Mouse (Mus musculus): ENCODE measurements at regions not wholly inside any gene's neighbourhood (a gene's known extent, or its start where the extent isn't known, plus 50 kb on each side); places are given as distances from the start of the nearest gene placed in this dataset.
"Not testable (repeated sequence)": the region's sequence is repeated elsewhere in the genome, so short reads cannot be mapped to it uniquely, and the experiment has no call there.

GRCm38 (mm10) chr9:4234796-4235195, 74.5 kb downstream of the Aasdhppt start:
- Histone ChIP-seq H3K27ac (replicated peaks) (no peak overlapping the region), H3K9ac (no peak overlapping the region), H3K4me3 (no peak overlapping the region), H3K27me3 (no peaks in the 10 kb centered on the region), H3K4me2 (no peak overlapping the region), H3K4me1 (replicated peaks) (no peaks in the 10 kb centered on the region), H3K9me3 (no peaks in the 10 kb centered on the region), H3K36me3 (no peaks in the 10 kb centered on the region)
- no peak for ATAC-seq (ENCODE audit: low FRiP score, low read depth)
- 63% methylated on average over 6 of the region's 6 CpGs for WGBS

- not testable (repeated sequence) for ATAC-seq (ENCODE audit: low FRiP score, low read depth)
Measured at GRCm38 (mm10) chr9:4214571-4214970, 94.7 kb downstream of the Aasdhppt start.

GRCm38 (mm10) chr9:4209987-4210476, 99.2 kb downstream of the Aasdhppt start:
- Histone ChIP-seq H3K9me3 (no peaks in the 10 kb centered on the region), H3K4me3 (no peak overlapping the region), H3K4me1 (replicated peaks) (no peaks in the 10 kb centered on the region), H3K36me3 (no peaks in the 10 kb centered on the region), H3K4me2 (no peak overlapping the region), H3K27me3 (no peaks in the 10 kb centered on the region), H3K9ac (no peak overlapping the region), H3K27ac (replicated peaks) (no peak overlapping the region)
- WGBS = 88% methylated on average over 4 of the region's 4 CpGs
- ATAC-seq (ENCODE audit: low FRiP score, low read depth) = no peak

More at GRCm38 (mm10) chr9:4214571-4214970, 94.7 kb downstream of the Aasdhppt start:
- H3K4me1 ChIP-seq (replicated peaks); H3K27me3 ChIP-seq; H3K27ac ChIP-seq (replicated peaks); H3K9ac ChIP-seq; H3K4me2 ChIP-seq; H3K36me3 ChIP-seq; H3K9me3 ChIP-seq; H3K4me3 ChIP-seq: not testable (repeated sequence)
- 68% methylated on average over 1 of the region's 1 CpGs for WGBS

GRCm38 (mm10) chr9:4192737-4193136, 116.5 kb downstream of the Aasdhppt start:
- not testable (repeated sequence) for H3K27ac ChIP-seq (replicated peaks); ATAC-seq (ENCODE audit: low FRiP score, low read depth); H3K27me3 ChIP-seq; H3K9me3 ChIP-seq; H3K4me1 ChIP-seq (replicated peaks); H3K36me3 ChIP-seq; H3K4me2 ChIP-seq; H3K4me3 ChIP-seq; H3K9ac ChIP-seq
- 76% methylated on average over 4 of the region's 4 CpGs for WGBS

DNA sequence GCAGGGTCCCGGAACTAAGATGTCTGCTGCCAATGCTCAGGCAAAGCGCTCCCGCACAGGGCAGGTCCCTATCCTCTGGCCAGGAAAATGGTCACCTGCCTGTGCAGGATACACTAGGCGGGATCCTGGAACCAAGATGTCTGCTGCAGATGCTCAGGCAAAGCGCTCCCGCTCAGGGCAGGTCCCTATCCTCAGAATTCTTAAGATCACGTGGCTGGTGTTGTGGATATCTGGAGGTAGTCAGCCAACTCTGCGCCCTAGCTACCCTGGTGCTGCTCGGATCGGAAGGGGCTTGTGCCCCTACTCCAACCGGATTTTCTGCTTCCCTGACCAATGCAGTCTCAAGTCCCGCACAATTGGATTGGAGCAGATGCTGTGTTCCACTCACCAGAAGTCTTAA, 153.3 kb downstream of the Aasdhppt start:
- WGBS = 88% methylated on average over 12 of the region's 12 CpGs
- not testable (repeated sequence) for H3K4me2 ChIP-seq; H3K4me1 ChIP-seq (replicated peaks); ATAC-seq (ENCODE audit: low FRiP score, low read depth); H3K9ac ChIP-seq; H3K36me3 ChIP-seq; H3K27me3 ChIP-seq; H3K9me3 ChIP-seq; H3K27ac ChIP-seq (replicated peaks); H3K4me3 ChIP-seq

DNA sequence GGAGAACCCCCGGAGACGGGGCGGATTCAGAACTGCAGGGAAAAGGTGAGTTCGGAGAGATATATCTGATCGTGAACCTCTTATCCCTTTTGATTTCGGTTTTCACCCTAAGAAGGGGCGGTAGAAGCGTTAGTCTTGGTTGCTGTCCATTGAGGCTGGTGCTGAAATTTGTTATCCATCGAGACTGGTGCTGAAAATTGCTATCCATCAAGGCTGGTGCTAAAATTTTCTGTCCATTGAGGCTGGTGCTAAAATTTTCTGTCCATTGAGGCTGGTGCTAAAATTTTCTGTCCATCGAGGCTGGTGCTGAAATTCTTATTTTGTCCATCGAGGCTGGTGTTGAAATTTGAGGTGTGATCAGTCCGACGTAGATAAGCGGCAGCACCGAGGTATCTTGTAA, 170.4 kb downstream of the Aasdhppt start:
- H3K4me1 ChIP-seq (replicated peaks); H3K27ac ChIP-seq (replicated peaks); H3K36me3 ChIP-seq; ATAC-seq (ENCODE audit: low FRiP score, low read depth); H3K4me2 ChIP-seq; H3K9me3 ChIP-seq; H3K9ac ChIP-seq; H3K4me3 ChIP-seq; H3K27me3 ChIP-seq: not testable (repeated sequence)
- 58% methylated on average over 15 of the region's 15 CpGs for WGBS

DNA sequence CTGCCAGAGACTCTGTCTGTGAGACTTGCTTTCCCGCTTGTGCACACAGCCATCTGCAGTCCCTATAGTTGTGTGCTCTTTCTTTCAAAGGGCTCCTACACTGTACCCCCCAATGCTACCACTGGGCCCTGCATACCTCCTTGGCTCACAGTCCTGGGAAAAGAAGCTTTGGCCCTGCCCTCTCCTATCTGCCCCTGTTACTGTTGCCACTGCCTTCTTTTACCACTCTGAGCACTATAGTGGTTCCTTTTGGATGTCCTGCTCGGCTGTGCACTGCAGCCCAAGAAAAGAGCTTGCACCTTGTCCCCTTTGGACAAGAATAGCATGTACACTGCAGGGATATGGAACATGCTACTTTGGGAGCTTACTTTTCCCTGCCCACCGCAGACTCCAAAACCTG, 216.8 kb downstream of the Aasdhppt start:
- Histone ChIP-seq H3K9ac (no peak overlapping the region), H3K9me3 (no peaks in the 10 kb centered on the region), H3K4me2 (no peak overlapping the region), H3K36me3 (no peaks in the 10 kb centered on the region), H3K4me3 (no peak overlapping the region), H3K4me1 (replicated peaks) (no peaks in the 10 kb centered on the region), H3K27me3 (no peaks in the 10 kb centered on the region), H3K27ac (replicated peaks) (no peak overlapping the region)
- peak; percentile 48; the same call in 1 of the 2 replicates for ATAC-seq (ENCODE audit: low FRiP score, low read depth)
- 88% methylated on average over 3 of the region's 3 CpGs for WGBS

GRCm38 (mm10) chr9:4082668-4083067, 226.6 kb downstream of the Aasdhppt start:
- not testable (repeated sequence) for H3K4me3 ChIP-seq; H3K9me3 ChIP-seq; H3K4me2 ChIP-seq; H3K36me3 ChIP-seq; H3K27ac ChIP-seq (replicated peaks); ATAC-seq (ENCODE audit: low FRiP score, low read depth); H3K4me1 ChIP-seq (replicated peaks); H3K9ac ChIP-seq; H3K27me3 ChIP-seq
- 58% methylated on average over 4 of the region's 4 CpGs for WGBS

DNA sequence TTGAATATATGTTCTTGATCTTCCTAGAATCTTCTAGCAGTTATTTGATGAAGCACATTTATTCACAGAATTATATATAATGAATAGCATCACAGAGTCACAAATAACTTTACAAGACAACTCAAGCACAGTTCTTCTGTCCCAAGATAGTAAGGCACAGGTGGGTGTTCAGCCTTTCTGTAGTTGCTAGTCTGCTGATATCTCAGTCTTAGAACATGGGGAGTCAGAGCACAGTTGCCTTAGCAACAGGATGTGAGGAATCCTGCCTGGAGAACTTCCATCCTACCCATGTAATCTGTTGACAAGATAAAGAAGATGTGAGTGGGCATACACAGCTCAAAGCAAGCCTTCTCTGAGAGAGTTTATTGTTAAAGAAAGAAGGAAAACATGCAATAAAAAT, 248.2 kb downstream of the Aasdhppt start:
- H3K4me3 ChIP-seq = no peak overlapping the region
- H3K4me1 ChIP-seq (replicated peaks) = no peaks in the 10 kb centered on the region
- no peaks in the 10 kb centered on the region for H3K27me3 ChIP-seq
- ATAC-seq (ENCODE audit: low FRiP score, low read depth) = no peak
- no peaks in the 10 kb centered on the region for H3K9me3 ChIP-seq
- H3K9ac ChIP-seq = no peak overlapping the region
- H3K4me2 ChIP-seq = no peak overlapping the region
- no peak overlapping the region for H3K27ac ChIP-seq (replicated peaks)
- no peaks in the 10 kb centered on the region for H3K36me3 ChIP-seq

DNA sequence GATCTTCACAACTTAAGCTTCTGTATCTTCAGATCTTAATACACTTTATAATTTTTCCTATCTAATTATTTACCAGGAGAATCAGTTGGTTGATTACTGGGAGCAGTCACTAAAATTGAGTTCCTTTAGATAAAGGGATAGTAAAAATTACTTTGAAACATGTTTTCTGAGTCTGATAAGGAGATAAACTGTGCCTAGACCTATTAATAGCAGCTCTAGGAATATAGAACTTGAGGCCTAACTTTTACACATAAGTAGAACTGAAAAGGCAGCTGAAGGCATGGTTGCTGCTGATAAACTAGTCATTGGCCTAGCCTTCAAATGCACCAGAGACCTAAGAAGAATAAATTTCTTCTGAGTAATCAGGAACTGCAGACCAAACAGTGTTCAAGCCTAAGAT, 260.5 kb downstream of the Aasdhppt start:
- Histone ChIP-seq H3K27me3 (no peaks in the 10 kb centered on the region), H3K4me2 (no peak overlapping the region), H3K27ac (replicated peaks) (no peak overlapping the region), H3K4me1 (replicated peaks) (no peaks in the 10 kb centered on the region), H3K4me3 (no peak overlapping the region), H3K9ac (no peak overlapping the region), H3K9me3 (no peaks in the 10 kb centered on the region), H3K36me3 (no peaks in the 10 kb centered on the region)
- no peak for ATAC-seq (ENCODE audit: low FRiP score, low read depth)

DNA sequence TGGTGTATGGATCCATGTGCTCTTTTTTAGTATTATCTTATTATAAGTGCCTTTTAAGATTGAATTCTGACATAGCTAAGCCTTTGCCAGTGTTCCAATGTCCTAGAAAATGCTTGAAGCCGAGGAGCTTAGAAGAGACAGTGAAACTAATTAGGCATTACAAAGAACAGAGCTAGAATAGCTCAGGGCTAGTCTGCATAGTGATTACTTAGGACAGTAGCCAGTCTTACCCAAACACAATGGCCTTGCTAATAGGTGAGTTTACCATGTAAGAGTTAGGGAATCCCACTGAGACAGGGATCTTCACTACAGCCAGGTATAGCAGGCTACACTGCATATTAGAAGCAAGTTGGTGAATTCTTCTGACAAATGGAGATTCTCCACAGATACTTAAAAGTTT, 261.6 kb downstream of the Aasdhppt start:
- ATAC-seq (ENCODE audit: low FRiP score, low read depth); H3K36me3 ChIP-seq: not testable (repeated sequence)
- 9% methylated on average over 1 of the region's 1 CpGs for WGBS

GRCm38 (mm10) chr9:4040871-4041665, 268.2 kb downstream of the Aasdhppt start:
- 89% methylated on average over 1 of the region's 1 CpGs for WGBS
- no peak overlapping the region for H3K9ac ChIP-seq
- no peaks in the 10 kb centered on the region for H3K4me1 ChIP-seq (replicated peaks)

More for the DNA sequence above, 261.6 kb downstream of the Aasdhppt start:
- H3K9ac ChIP-seq; H3K9me3 ChIP-seq; H3K4me3 ChIP-seq; H3K27me3 ChIP-seq; H3K4me2 ChIP-seq; H3K27ac ChIP-seq (replicated peaks); H3K4me1 ChIP-seq (replicated peaks): not testable (repeated sequence)

GRCm38 (mm10) chr9:4027181-4027580, 282.1 kb downstream of the Aasdhppt start:
- not testable (repeated sequence) for H3K9ac ChIP-seq; H3K4me1 ChIP-seq (replicated peaks); H3K4me3 ChIP-seq; H3K36me3 ChIP-seq; H3K9me3 ChIP-seq; H3K4me2 ChIP-seq; H3K27me3 ChIP-seq; ATAC-seq (ENCODE audit: low FRiP score, low read depth); H3K27ac ChIP-seq (replicated peaks)
- 78% methylated on average over 3 of the region's 3 CpGs for WGBS

More at GRCm38 (mm10) chr9:4040871-4041665, 268.2 kb downstream of the Aasdhppt start:
- no peak overlapping the region for H3K4me2 ChIP-seq
- H3K27me3 ChIP-seq = no peaks in the 10 kb centered on the region
- no peak overlapping the region for H3K4me3 ChIP-seq
- H3K9me3 ChIP-seq = no peaks in the 10 kb centered on the region
- ATAC-seq (ENCODE audit: low FRiP score, low read depth) = no peak
- no peaks in the 10 kb centered on the region for H3K36me3 ChIP-seq
- H3K27ac ChIP-seq (replicated peaks) = no peak overlapping the region
